Mouse (Mus musculus): ENCODE data around the gene Mocs3. TPM values are rescaled to one million over a fixed set of nuclear protein-coding genes. Genes with fewer than 3 reads are reported as not detected.

Gene Mocs3
- polyA plus RNA-seq, 1 experiment from 2014 or later, result 6.3 TPM

- Histone ChIP-seq H3K27me3 (ENCODE audit: control insufficient read depth, insufficient read depth, low read length) (0 out of 2 replicates have a peak, but pooled peaks cover 2% of the 10 kb centered on the region), H3K27ac (replicated peaks) (no peak overlapping the region), H3K4me2 (replicated peaks; ENCODE audit: low read depth) (no peak overlapping the region), H3K36me3 (ENCODE audit: control insufficient read depth, insufficient read depth, low read length) (no peaks in the 10 kb centered on the region), H3K9me3 (ENCODE audit: control insufficient read depth, low read length) (no peaks in the 10 kb centered on the region), H3K4me1 (replicated peaks; ENCODE audit: control insufficient read depth, insufficient read depth) (no peaks in the 10 kb centered on the region), H3K4me3 (ENCODE audit: low read depth, low read length) (no peak overlapping the region), H3K9ac (ENCODE audit: low read length) (no peak overlapping the region)
- no peak for TF ChIP-seq EP300 (optimal IDR thresholded peaks at IDR 0.05)
- peak; percentile 89 for TF ChIP-seq CTCF (IDR thresholded peaks at IDR 0.05; ENCODE audit: low read depth)
- DNase-seq (ENCODE audit: low spot score) (peak; percentile 74), ATAC-seq (ENCODE audit: low FRiP score, low TSS enrichment) (no peak; the same call in 1 of the 2 replicates)
- 11% methylated on average over 11 of the region's 11 CpGs for WGBS
Measured at GRCm38 (mm10) chr2:168274374-168274935, 44.0 kb downstream of the Mocs3 start.

GRCm38 (mm10) chr2:168280729-168281581 lies 50.5 kb downstream of the Mocs3 start:
- DNase-seq (ENCODE audit: low spot score) (peak; percentile 47), ATAC-seq (ENCODE audit: low FRiP score, low TSS enrichment) (peak; percentile 48)
- H3K9ac ChIP-seq (ENCODE audit: low read length), result peak overlapping the region; percentile 47
- no peaks in the 10 kb centered on the region for H3K9me3 ChIP-seq (ENCODE audit: control insufficient read depth, low read length)
- peak overlapping the region; percentile 90 for H3K4me2 ChIP-seq (replicated peaks; ENCODE audit: low read depth)
- no peak for TF ChIP-seq EP300 (optimal IDR thresholded peaks at IDR 0.05)
- TF ChIP-seq CTCF (IDR thresholded peaks at IDR 0.05; ENCODE audit: low read depth), result peak; percentile 8; the same call in 1 of the 2 replicates
- H3K4me3 ChIP-seq (ENCODE audit: low read depth, low read length), result peak overlapping the region; percentile 55
- H3K36me3 ChIP-seq (ENCODE audit: control insufficient read depth, insufficient read depth, low read length), result no peaks in the 10 kb centered on the region
- H3K27ac ChIP-seq (replicated peaks), result no peak overlapping the region
- 0 out of 2 replicates have a peak, but pooled peaks cover 2% of the 10 kb centered on the region for H3K27me3 ChIP-seq (ENCODE audit: control insufficient read depth, insufficient read depth, low read length)
- H3K4me1 ChIP-seq (replicated peaks; ENCODE audit: control insufficient read depth, insufficient read depth), result 0 out of 2 replicates have a peak, but pooled peaks cover 3% of the 10 kb centered on the region
- 3% methylated on average over 52 of the region's 82 CpGs for WGBS

GRCm38 (mm10) chr2:168281582-168281981 lies 51.2 kb downstream of the Mocs3 start, which contains the start of gene Kcng1:
TSS of gene Kcng1 (minus strand) at chr2:168281736.
- peak within 1 kb of the TSS; percentile 47 for H3K9ac ChIP-seq (ENCODE audit: low read length)
- H3K27me3 ChIP-seq (ENCODE audit: control insufficient read depth, insufficient read depth, low read length), result 0 out of 2 replicates have a peak, but pooled peaks cover 2% of the 10 kb centered on the region

More at GRCm38 (mm10) chr2:168281582-168281981, 51.2 kb downstream of the Mocs3 start, which contains the start of gene Kcng1:
- no peaks in the 10 kb centered on the region for H3K9me3 ChIP-seq (ENCODE audit: control insufficient read depth, low read length)
- no peak for ATAC-seq (ENCODE audit: low FRiP score, low TSS enrichment)
- H3K4me1 ChIP-seq (replicated peaks; ENCODE audit: control insufficient read depth, insufficient read depth), result 0 out of 2 replicates have a peak, but pooled peaks cover 3% of the 10 kb centered on the region
- H3K4me3 ChIP-seq (ENCODE audit: low read depth, low read length), result peak within 1 kb of the TSS; percentile 55
- DNase-seq (ENCODE audit: low spot score), result no peak
- H3K4me2 ChIP-seq (replicated peaks; ENCODE audit: low read depth), result peak within 1 kb of the TSS; percentile 90
- H3K36me3 ChIP-seq (ENCODE audit: control insufficient read depth, insufficient read depth, low read length), result no peaks in the 10 kb centered on the region
- no peak for TF ChIP-seq EP300 (optimal IDR thresholded peaks at IDR 0.05)
- no peak for TF ChIP-seq CTCF (IDR thresholded peaks at IDR 0.05; ENCODE audit: low read depth)
- H3K27ac ChIP-seq (replicated peaks), result no peak within 1 kb of the TSS
- 21% methylated on average over 12 of the region's 12 CpGs for WGBS

Other genes starting within 250 kb of the Mocs3 start
- 3.0 and 3.2 TPM in 2 replicates for gene Ripor3, start 220.0 kb upstream of the Mocs3 start, polyA plus RNA-seq (2015; fragmentation: Nextera tagmentation; extraction: Ambion mirVana)
- gene Pard6b, start 149.6 kb upstream of the Mocs3 start, polyA plus RNA-seq (2015; fragmentation: Nextera tagmentation; extraction: Ambion mirVana), result 11.8 and 12.3 TPM in 2 replicates
- 5.2 and 6.0 TPM in 2 replicates for gene Adnp, start 23.5 kb upstream of the Mocs3 start, polyA plus RNA-seq (2015; fragmentation: Nextera tagmentation; extraction: Ambion mirVana)
- gene Gm20716, start 258 bp upstream of the Mocs3 start, polyA plus RNA-seq (2015; fragmentation: Nextera tagmentation; extraction: Ambion mirVana), result 4.9 and 5.5 TPM in 2 replicates
- gene Dpm1, start within 50 bp of the Mocs3 start, polyA plus RNA-seq (2015; fragmentation: Nextera tagmentation; extraction: Ambion mirVana), result 126 and 138 TPM in 2 replicates
- 0.65 and 1.0 TPM in 2 replicates for gene Kcng1, start 51.1 kb downstream of the Mocs3 start, polyA plus RNA-seq (2015; fragmentation: Nextera tagmentation; extraction: Ambion mirVana)